Mouse (Mus musculus): Measurements from ENCODE around the gene Slc25a34.

GRCm38 (mm10) chr4:141598199-141598893, 25.3 kb downstream of the Slc25a34 start:
- no peak for TF ChIP-seq POLR2A (IDR thresholded peaks at IDR 0.05; ENCODE audit: borderline replicate concordance, extremely low read depth, insufficient read depth, insufficient read length, poor library complexity, severe bottlenecking)
- no peak for TF ChIP-seq CTCF (IDR thresholded peaks at IDR 0.05; ENCODE audit: borderline replicate concordance, extremely low read depth, insufficient read depth, insufficient read length)
